Mouse (Mus musculus) inflammation-experienced regulatory T-cells, adult 6 months (primary cell): ENCODE measurements around the gene Esrp2. TPM values are rescaled to one million over a fixed set of nuclear protein-coding genes. Genes with fewer than 3 reads are reported as not detected.

Source experiments
- ATAC-seq: one replicate; pipeline ENCODE4 v1.8.0; 2017
- polyA plus RNA-seq, 3 experiments: library from polyadenylated mRNA; unstranded; fragments of 100-300 nt; shearing (Covaris generic); gene quantifications; one replicate each; pipeline ENCODE4 v1.2.1; 2017

Esrp2 gene
- polyA plus RNA-seq, 3 experiments from 2014 or later = 0.20 to 0.64 TPM; not detected in 1

GRCm38 (mm10) chr8:106115897-106116296, 20.9 kb downstream of the Esrp2 start:
- no peak for ATAC-seq

DNA sequence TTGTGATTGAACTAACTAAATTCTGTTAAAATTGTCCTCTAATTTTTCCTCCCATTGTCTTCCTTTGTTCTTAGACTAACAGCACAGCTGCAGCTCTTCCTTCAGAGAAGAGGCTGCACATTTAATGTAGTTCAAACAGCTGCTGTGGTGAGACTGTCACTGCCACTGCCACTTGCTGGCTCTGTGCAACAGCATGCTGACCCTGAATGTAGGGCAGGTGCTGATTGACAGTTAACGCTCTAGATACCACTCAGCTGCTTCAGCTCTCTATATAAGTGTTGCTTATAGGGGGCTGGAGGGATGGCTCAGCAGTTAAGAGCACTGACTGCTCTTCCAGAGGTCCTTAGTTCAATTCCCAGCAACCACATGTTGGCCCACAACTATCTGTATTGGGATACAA, 24.3 kb downstream of the Esrp2 start:
- ATAC-seq = no peak

GRCm38 (mm10) chr8:106112041-106112440, 24.7 kb downstream of the Esrp2 start:
- no peak for ATAC-seq

DNA sequence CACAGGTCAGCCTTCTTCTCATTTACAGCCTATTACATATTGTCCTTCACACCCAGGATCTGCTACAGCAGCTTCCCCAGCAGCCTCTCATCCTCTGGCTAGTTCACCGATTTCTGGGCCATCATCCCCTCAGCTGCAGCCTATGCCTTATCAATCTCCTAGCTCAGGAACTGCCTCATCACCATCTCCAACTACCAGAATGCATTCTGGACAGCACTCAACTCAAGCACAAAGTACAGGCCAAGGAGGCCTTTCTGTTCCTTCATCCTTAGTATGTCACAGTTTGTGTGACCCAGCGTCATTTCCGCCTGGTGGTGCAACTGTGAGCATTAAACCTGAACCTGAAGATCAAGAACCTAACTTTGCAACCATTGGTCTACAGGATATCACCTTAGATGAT, 28.0 kb downstream of the Esrp2 start:
- ATAC-seq = no peak

DNA sequence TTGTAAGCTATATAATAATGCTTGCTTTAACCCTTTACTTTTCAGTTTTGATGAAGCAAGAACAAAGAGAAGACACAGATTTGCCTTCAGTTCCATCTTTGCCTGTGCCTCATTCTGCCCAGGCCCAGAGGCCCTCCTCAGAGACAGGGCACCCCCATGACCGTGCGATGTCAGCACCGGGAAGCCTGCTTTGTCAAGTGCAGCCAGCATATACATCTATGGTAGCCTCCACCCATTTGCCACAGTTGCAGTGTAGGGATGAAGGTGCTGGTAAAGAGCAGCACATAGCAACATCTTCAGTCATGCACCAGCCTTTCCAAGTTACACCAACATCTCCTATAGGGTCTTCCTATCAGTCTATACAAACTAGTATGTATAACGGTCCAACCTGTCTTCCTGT, 28.7 kb downstream of the Esrp2 start:
- no peak for ATAC-seq

DNA sequence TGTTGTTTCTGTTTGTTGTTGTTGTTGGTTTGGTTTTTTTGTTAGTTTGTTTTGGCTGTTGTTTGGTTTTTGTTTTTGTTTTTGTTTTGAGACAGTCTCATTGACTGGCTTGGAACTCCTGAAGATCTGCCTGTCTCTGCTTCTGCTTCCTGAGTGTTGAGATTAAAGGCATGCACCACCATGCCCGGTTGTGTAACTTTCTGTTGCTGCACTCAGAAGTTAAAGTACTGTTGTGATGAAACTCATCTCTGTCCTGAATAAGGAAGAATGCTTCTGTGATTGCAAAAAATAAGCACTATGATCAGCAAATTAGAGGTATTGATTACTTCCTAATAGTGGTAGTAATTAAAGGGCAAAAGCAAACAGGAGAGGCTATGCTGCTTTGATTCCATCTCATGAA, 30.6 kb downstream of the Esrp2 start:
- no peak for ATAC-seq

- ATAC-seq = no peak
Measured at GRCm38 (mm10) chr8:106103888-106104287, 32.9 kb downstream of the Esrp2 start.

GRCm38 (mm10) chr8:106102321-106102720, 34.5 kb downstream of the Esrp2 start:
- ATAC-seq = no peak

Other genes with a start within 250 kb of the Esrp2 start
- 1 to 10 TPM in 2 of 3 experiments, not detected in 1; 1.2 to 1.8 TPM for gene Nrn1l, start 243.4 kb downstream of the Esrp2 start, polyA plus RNA-seq
- 10 to 100 TPM; 10.0 to 14.4 (median 11.1) TPM for gene Pskh1, start 236.5 kb downstream of the Esrp2 start, polyA plus RNA-seq
- gene Ctrl, start 203.1 kb downstream of the Esrp2 start, polyA plus RNA-seq = 1 to 10 TPM; 3.0 to 4.1 (median 3.4) TPM
- gene Psmb10, start 198.5 kb downstream of the Esrp2 start, polyA plus RNA-seq = 100 to 1,000 TPM; 368 to 388 (median 373) TPM
- under 1 TPM; 0.44 to 0.67 (median 0.45) TPM for gene Lcat, start 193.6 kb downstream of the Esrp2 start, polyA plus RNA-seq
- gene Slc12a4, start 170.9 kb downstream of the Esrp2 start, polyA plus RNA-seq = 1 to 10 TPM; 5.4 to 8.8 (median 6.4) TPM
- gene Dpep3, start 157.5 kb downstream of the Esrp2 start, polyA plus RNA-seq = not detected
- gene Dus2, start 145.6 kb downstream of the Esrp2 start, polyA plus RNA-seq = 10 to 100 TPM; 29.0 to 36.7 (median 32.2) TPM
- not detected for gene Dpep2nb, start 131.0 kb downstream of the Esrp2 start, polyA plus RNA-seq
- gene Ddx28, start 125.1 kb downstream of the Esrp2 start, polyA plus RNA-seq = 10 to 100 TPM in 2 of 3 experiments, 1 to 10 TPM in 1; 9.3 to 15.6 (median 12.3) TPM
- 10 to 100 TPM; 35.1 to 41.7 (median 37.1) TPM for gene Nfatc3, start 78.1 kb downstream of the Esrp2 start, polyA plus RNA-seq
- 1 to 10 TPM; 4.5 to 6.2 (median 4.7) TPM for gene Pla2g15, start 13.4 kb upstream of the Esrp2 start, polyA plus RNA-seq
- 10 to 100 TPM; 21.0 to 35.6 (median 33.1) TPM for gene Slc7a6, start 31.9 kb upstream of the Esrp2 start, polyA plus RNA-seq
- 10 to 100 TPM; 20.7 to 26.9 (median 23.1) TPM for gene Slc7a6os, start 74.0 kb upstream of the Esrp2 start, polyA plus RNA-seq
- gene Prmt7, start 74.0 kb upstream of the Esrp2 start, polyA plus RNA-seq = 10 to 100 TPM; 16.6 to 35.3 (median 27.0) TPM
- gene Smpd3, start 201.0 kb upstream of the Esrp2 start, polyA plus RNA-seq = not detected